Mouse (Mus musculus): Measurements from ENCODE around the gene Carmil1. TPM values are rescaled to one million over a fixed set of nuclear protein-coding genes. Genes with fewer than 3 reads are reported as not detected.
A peak's percentile ranks its signal among the peaks of the same experiment; 100 is the strongest.
"Not testable (repeated sequence)": the region's sequence is repeated elsewhere in the genome, so short reads cannot be mapped to it uniquely, and the experiment has no call there.

Carmil1 gene
- polyA plus RNA-seq, 2 experiments, result 18.7 to 33.9 TPM

GRCm38 (mm10) chr13:24105340-24105669 lies 175.3 kb downstream of the Carmil1 start:
- Histone ChIP-seq H3K4me3 (replicated peaks; ENCODE audit: low read length) (no peak overlapping the region), H3K27ac (replicated peaks; ENCODE audit: low read depth, low read length) (no peak overlapping the region), H3K4me1 (ENCODE audit: control insufficient read depth, insufficient read depth, low read length) (peaks cover 8% of the 10 kb centered on the region; the same call in 1 of the 2 replicates), H3K36me3 (ENCODE audit: control insufficient read depth, insufficient read depth, low read length) (peaks cover 3% of the 10 kb centered on the region), H3K9ac (ENCODE audit: low read depth, low read length, severe bottlenecking) (no peak overlapping the region), H3K9me3 (ENCODE audit: control insufficient read depth, low read length) (no peaks in the 10 kb centered on the region), H3K4me2 (replicated peaks; ENCODE audit: low read depth, low read length, severe bottlenecking) (no peak overlapping the region), H3K27me3 (ENCODE audit: control insufficient read depth, insufficient read depth, low read length) (no peaks in the 10 kb centered on the region)
- DNase-seq (ENCODE audit: low spot score) (no peak), ATAC-seq (ENCODE audit: low FRiP score, low read depth) (no peak)
- 40% methylated on average over 1 of the region's 1 CpGs for WGBS
- no peak for TF ChIP-seq POLR2A (IDR thresholded peaks at IDR 0.05; ENCODE audit: borderline replicate concordance, extremely low read depth, insufficient read depth, insufficient read length)

- not testable (repeated sequence) for H3K36me3 ChIP-seq (ENCODE audit: control insufficient read depth, insufficient read depth, low read length); H3K4me1 ChIP-seq (ENCODE audit: control insufficient read depth, insufficient read depth, low read length); ATAC-seq (ENCODE audit: low FRiP score, low read depth); H3K27ac ChIP-seq (replicated peaks; ENCODE audit: low read depth, low read length); H3K9ac ChIP-seq (ENCODE audit: low read depth, low read length, severe bottlenecking); H3K4me3 ChIP-seq (replicated peaks; ENCODE audit: low read length); H3K27me3 ChIP-seq (ENCODE audit: control insufficient read depth, insufficient read depth, low read length); H3K9me3 ChIP-seq (ENCODE audit: control insufficient read depth, low read length); H3K4me2 ChIP-seq (replicated peaks; ENCODE audit: low read depth, low read length, severe bottlenecking)
- WGBS, result 58% methylated on average over 9 of the region's 9 CpGs
- DNase-seq (ENCODE audit: low spot score), result peak; percentile 5
Measured at GRCm38 (mm10) chr13:24104611-24105339, 175.8 kb downstream of the Carmil1 start.

- Histone ChIP-seq H3K27me3 (ENCODE audit: control insufficient read depth, insufficient read depth, low read length) (no peaks in the 10 kb centered on the region), H3K27ac (replicated peaks; ENCODE audit: low read depth, low read length) (no peak overlapping the region), H3K4me3 (replicated peaks; ENCODE audit: low read length) (no peak overlapping the region), H3K9ac (ENCODE audit: low read depth, low read length, severe bottlenecking) (no peak overlapping the region), H3K36me3 (ENCODE audit: control insufficient read depth, insufficient read depth, low read length) (peaks cover 5% of the 10 kb centered on the region), H3K4me1 (ENCODE audit: control insufficient read depth, insufficient read depth, low read length) (peaks cover 8% of the 10 kb centered on the region; the same call in 1 of the 2 replicates), H3K9me3 (ENCODE audit: control insufficient read depth, low read length) (no peaks in the 10 kb centered on the region), H3K4me2 (replicated peaks; ENCODE audit: low read depth, low read length, severe bottlenecking) (no peak overlapping the region)
- WGBS, result 60% methylated on average over 4 of the region's 4 CpGs
- TF ChIP-seq POLR2A (IDR thresholded peaks at IDR 0.05; ENCODE audit: borderline replicate concordance, extremely low read depth, insufficient read depth, insufficient read length), result no peak
- DNase-seq (ENCODE audit: low spot score), result no peak
- ATAC-seq (ENCODE audit: low FRiP score, low read depth), result no peak
Measured at GRCm38 (mm10) chr13:24104016-24104415, 176.6 kb downstream of the Carmil1 start.

- H3K9ac ChIP-seq (ENCODE audit: low read depth, low read length, severe bottlenecking), result no peak overlapping the region
Measured at GRCm38 (mm10) chr13:24103152-24103551, 177.4 kb downstream of the Carmil1 start.

GRCm38 (mm10) chr13:24102256-24102655 lies 178.3 kb downstream of the Carmil1 start:
- H3K27ac ChIP-seq (replicated peaks; ENCODE audit: low read depth, low read length), result no peak overlapping the region

More at GRCm38 (mm10) chr13:24103152-24103551, 177.4 kb downstream of the Carmil1 start:
- Histone ChIP-seq H3K27ac (replicated peaks; ENCODE audit: low read depth, low read length) (no peak overlapping the region), H3K4me3 (replicated peaks; ENCODE audit: low read length) (no peak overlapping the region), H3K27me3 (ENCODE audit: control insufficient read depth, insufficient read depth, low read length) (no peaks in the 10 kb centered on the region), H3K4me2 (replicated peaks; ENCODE audit: low read depth, low read length, severe bottlenecking) (no peak overlapping the region), H3K9me3 (ENCODE audit: control insufficient read depth, low read length) (no peaks in the 10 kb centered on the region), H3K36me3 (ENCODE audit: control insufficient read depth, insufficient read depth, low read length) (peaks cover 4% of the 10 kb centered on the region), H3K4me1 (ENCODE audit: control insufficient read depth, insufficient read depth, low read length) (peaks cover 8% of the 10 kb centered on the region; the same call in 1 of the 2 replicates)
- TF ChIP-seq POLR2A (IDR thresholded peaks at IDR 0.05; ENCODE audit: borderline replicate concordance, extremely low read depth, insufficient read depth, insufficient read length), result no peak
- no peak for DNase-seq (ENCODE audit: low spot score)
- WGBS, result 75% methylated on average over 2 of the region's 2 CpGs
- no peak for ATAC-seq (ENCODE audit: low FRiP score, low read depth)

More at GRCm38 (mm10) chr13:24102256-24102655, 178.3 kb downstream of the Carmil1 start:
- Histone ChIP-seq H3K4me3 (replicated peaks; ENCODE audit: low read length) (no peak overlapping the region), H3K36me3 (ENCODE audit: control insufficient read depth, insufficient read depth, low read length) (peaks cover 3% of the 10 kb centered on the region), H3K9ac (ENCODE audit: low read depth, low read length, severe bottlenecking) (no peak overlapping the region), H3K9me3 (ENCODE audit: control insufficient read depth, low read length) (no peaks in the 10 kb centered on the region), H3K4me2 (replicated peaks; ENCODE audit: low read depth, low read length, severe bottlenecking) (no peak overlapping the region), H3K27me3 (ENCODE audit: control insufficient read depth, insufficient read depth, low read length) (no peaks in the 10 kb centered on the region), H3K4me1 (ENCODE audit: control insufficient read depth, insufficient read depth, low read length) (peaks cover 8% of the 10 kb centered on the region; the same call in 1 of the 2 replicates)
- WGBS, result 61% methylated on average over 4 of the region's 4 CpGs
- DNase-seq (ENCODE audit: low spot score) (no peak), ATAC-seq (ENCODE audit: low FRiP score, low read depth) (no peak)
- TF ChIP-seq POLR2A (IDR thresholded peaks at IDR 0.05; ENCODE audit: borderline replicate concordance, extremely low read depth, insufficient read depth, insufficient read length), result no peak
